Mouse (Mus musculus) adrenal gland, postnatal 36 days (tissue): ENCODE results near the gene Tex22. TPM values are rescaled to one million over a fixed set of nuclear protein-coding genes. Genes with fewer than 3 reads are reported as not detected.
A peak's percentile ranks its signal among the peaks of the same experiment; 100 is the strongest.

ENCODE experiments used
- DNase-seq, 2 experiments: peaks; one replicate each; pipeline ENCODE4 v3.0.0; 2021; ENCODE audit warnings: mixed read lengths in 1 of 2
- total RNA-seq, 2 experiments: library from RNA; stranded (reverse); gene quantifications; 2 replicates each; pipeline ENCODE4 v1.2.3; 2021

Gene Tex22
- total RNA-seq, 2 experiments from 2014 or later: 0.46 TPM; not detected in 1

DNA sequence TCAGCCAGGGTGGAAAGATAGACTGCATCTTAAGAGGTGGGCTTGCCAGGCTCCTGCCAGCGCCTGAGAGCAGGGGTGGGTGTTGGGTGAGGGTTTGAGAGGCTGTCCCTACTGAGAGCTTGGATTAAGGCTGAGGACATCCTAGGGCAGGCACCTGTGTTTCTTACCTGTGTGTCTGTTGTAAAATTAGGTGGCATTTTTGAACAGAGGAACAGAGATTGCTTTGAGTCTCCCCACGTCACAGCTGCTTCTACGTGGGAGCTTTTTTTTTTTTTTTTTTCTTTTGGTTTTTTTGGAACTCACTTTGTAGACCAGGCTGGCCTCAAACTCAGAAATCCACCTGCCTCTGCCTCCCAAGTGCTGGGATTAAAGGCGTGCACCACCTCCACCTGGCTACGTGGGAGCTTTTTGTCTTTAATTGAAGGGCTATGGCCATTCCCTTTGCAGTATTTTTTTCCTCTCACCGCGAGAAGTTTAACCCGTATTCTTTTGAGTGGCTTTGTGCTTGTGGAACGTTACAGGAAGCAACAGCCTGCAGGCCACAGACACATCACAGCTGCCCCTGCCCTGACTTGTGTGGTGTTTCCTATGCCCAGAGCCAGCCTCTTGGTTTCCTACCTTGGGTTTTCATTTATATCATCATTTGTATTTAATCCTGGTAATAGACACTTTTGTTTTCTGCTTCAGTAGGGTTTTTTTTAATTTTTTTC lies 27.1 kb downstream of the Tex22 start:
- no peak for DNase-seq

DNA sequence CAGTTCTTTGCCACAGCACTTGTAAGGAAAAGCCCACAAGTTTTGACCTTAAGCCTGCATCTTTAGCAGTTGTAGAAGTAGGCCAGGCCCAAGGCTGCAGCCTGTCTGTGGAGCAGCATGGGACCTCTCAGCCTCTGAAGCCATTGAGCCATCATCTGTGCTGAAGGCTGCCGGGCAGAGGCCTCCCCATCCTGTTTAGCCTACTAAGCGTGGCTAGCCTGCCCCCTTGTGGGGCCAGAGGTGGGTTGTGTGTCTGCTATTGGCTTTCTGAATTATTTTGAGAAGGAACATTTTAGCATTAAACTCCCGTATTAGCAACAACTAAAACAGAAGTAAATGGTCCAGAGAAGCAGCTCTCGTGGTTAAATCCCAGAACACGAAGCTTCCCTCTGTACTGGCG lies 28.2 kb downstream of the Tex22 start:
- DNase-seq: peak; percentile 83 to 84

DNA sequence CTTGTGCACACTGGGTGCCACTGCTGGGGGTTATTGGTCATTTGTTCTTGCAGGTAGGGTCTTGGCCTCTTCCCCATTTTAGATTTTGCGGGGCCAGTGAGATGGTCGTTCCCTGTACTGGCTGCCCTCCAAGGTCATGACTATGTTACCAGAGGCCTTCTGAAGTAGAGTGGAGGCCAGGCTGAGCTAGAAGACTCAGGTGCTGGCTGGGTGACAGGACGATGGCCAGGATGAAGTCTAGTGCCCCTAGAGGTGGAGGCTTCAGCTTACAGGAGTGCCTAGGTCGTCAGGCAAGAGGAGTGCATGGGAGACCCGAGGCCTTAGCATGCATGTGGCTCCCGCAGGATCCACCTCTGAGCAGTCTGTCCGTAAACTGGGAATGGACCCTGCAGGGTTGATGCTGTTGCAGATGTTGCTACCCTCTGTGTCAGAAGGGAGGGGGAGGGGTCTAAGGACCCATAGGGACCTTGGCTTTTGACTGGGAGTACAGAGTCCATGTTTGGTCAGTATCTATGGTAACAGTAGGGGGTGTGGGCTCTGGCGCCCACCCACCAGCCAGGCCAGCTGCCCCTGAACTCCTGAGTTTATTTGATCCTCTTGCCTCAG lies 29.6 kb downstream of the Tex22 start:
- DNase-seq: peak; percentile 47 to 55

DNA sequence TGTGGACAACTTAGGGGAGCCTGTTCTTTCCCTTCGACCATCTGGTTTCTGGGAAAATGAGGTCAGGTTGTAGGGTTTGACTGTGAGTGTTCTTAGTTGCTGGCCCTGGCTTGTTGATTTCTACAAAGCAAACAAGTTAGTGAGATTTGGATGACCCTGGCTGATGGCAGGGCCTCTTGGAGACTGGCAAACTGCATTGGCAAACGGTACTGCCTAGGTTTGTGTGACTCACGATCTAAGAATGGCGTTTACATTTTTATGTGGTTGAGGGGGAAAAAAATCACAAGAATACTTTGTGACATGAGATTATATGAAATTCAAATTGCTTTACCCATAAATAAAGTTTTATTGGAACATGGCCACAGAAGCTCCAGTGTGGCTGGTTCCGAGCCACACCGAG lies 32.1 kb downstream of the Tex22 start:
- peak; percentile 39 to 58 for DNase-seq

DNA sequence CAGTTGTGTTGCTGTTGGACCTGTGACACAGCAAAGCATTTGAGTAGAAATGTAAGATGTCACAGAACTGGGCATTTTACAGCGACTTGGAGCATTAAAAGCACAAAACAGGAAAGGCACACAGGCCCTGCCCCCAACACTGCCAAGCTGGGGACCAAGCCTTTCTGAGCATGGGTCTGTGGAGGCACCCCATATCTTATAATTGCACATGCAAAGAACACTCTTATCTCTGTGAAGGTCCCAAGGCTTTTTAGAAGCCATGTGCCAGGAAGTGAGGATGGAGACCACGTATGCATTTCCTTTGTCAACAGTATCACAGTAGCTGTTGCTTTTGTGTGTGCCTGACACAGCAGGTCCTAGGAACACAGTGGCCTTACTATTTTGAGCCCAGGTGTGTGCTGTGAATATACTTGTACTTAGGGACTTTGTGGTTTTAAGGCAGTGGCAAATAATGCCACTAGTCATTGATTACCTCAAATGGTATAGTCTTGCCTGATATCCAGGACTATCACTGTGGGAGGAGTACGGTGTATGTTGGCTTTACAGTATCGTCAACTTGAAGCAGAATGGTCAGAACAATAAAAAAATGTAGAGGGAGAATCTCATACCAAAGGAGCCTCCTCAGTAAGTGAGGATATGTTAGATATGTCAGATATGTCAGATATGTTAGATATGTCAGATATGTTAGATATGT lies 33.3 kb downstream of the Tex22 start:
- DNase-seq: no peak

DNA sequence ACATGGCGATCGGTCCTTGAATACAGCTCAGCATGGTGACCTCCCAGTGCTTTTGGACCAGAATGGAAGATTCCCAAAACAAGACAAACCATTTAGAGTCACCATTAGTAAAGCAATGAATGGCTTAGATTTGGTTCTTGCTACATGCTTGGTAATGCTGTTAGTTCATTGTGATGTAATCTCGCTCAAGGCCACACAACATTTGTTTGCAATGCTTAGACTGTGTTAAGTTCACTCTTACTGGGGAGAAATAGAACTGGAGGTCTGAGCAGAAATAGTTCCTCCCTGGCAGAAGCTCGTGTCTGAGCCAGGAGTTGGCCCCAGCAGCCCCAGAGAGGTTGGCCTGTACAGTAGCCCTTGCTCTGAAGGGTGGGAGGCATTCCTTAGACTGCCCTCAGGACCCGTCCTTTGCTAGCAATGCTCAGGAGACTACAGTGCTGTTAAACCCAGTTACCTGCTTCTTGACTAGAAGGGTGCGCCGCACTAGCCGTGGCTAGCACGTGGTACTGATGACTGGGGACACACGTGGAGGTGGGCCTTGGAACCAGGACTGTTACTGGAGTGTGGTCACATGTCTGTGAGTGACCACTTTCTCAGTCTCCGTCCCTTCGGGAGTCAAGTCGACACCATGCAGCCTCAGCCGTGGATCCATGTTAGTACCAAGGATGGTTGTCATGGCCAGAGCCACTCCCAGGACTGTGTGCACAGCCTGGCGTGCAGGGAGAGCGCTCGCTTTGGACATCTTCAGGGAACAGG lies 34.4 kb downstream of the Tex22 start:
- DNase-seq: no peak

DNA sequence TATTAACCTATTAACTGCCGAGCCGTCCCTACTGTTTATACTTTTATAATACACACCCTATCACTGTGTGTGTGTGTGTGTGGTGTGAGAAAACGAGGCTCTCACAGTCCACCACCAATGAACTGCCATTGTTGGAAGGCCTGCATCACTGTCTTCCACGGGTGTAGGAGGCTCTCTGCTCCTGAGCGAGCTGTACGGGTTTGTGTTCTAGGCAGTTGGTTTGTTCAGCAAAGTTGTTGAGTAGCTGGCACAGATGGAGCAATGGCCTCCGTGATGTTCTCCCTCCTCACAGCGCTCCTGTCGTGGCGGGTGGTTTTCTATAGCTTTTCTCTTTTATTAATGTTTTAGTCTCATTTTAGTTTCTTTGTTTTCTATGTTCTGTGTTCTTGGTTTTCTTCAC lies 35.5 kb downstream of the Tex22 start:
- DNase-seq: no peak

DNA sequence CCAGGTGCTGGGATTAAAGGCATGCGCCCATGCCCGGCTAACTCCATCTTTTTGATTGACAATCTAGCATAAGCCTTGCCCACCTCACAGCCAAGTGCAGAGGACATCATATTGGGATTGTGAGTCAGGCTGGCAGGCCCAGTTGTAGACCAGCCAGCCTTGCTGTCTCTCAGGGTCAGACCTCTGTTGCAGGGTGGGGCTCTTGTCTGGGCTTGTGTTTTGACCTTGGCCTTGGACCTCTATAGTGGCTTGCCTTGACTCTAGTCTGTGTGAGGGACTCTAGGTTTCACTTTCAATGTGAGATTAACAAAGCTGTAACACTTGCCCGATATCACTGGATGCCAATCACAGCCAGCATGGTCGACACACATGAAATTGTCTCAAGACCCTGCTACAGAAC lies 39.8 kb downstream of the Tex22 start:
- DNase-seq: peak; percentile 47 to 70

DNA sequence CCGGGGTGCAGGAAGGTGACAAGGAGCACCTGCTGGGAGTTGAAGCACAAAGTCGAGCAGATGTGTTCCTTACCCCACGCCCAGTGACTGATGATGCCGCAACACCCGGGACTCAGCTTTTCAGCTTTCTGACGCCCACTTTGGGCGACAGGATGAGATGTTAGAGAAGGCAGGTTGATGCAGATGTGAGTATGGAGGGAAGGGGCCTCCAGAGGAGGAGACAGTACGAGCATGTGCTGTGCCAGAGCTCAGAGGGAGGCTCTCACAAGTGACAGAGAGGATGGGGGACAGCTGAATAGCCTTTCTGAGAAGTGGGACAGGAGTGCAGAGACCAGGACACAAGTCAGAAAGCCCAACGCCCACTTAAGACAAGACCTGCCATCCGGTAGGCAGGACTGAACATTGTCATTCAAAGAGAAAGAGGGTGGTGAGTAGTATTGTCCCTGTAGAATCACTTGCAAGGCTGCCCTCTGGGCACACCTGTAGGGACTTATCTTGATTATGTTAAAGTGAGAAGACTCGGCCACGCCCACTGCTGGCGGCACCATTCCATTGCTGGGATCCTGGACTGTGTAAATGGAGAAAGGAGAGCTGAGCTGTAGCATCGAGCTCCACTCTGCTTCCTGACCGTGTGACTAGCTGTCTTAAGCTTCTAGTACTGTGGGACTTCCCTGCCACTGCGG lies 40.7 kb downstream of the Tex22 start:
- DNase-seq: no peak

DNA sequence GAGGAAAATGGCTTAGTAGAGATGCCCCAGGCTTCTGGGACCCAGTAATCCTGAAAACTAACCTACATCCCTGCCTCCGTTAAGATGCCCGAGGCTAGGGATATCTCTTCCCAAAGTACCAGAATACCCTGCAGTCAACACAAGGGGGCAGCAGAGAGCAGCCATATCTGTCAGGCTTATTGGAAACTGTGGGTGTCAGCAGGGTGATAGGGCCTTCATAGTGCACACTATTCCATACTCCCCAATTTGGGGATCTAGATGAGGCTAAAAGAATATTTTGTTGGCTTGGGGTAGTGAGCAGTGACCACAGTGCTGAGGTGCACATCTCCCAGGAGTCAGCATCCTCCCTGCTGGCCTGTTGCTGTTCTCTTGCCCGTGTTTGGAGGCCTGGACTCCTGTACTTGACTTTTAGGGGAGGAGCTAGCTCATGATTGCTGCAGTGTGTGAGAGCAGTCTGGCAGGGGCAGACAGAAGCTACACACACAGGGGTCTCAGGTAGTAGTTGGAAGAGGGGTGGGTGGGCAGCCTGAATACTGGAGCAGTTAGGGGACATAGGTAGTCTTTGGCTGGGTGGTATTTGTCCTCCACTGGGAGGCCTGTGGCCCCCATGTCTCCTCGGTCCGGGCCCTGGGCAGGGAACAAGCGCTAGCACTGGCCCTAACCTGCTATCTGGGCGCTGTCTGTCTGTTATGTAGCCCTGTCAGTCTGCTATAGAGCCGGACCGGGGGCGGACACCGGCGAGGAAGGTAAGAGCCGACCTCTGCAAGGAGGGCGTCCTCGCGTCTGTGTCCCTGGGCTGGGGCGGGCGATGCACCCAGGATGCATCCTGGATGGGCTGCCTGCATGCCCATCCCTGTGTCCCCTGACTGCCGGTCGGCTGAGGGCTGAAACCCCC lies 45.5 kb downstream of the Tex22 start:
- DNase-seq: peak; percentile 85 to 89

DNA sequence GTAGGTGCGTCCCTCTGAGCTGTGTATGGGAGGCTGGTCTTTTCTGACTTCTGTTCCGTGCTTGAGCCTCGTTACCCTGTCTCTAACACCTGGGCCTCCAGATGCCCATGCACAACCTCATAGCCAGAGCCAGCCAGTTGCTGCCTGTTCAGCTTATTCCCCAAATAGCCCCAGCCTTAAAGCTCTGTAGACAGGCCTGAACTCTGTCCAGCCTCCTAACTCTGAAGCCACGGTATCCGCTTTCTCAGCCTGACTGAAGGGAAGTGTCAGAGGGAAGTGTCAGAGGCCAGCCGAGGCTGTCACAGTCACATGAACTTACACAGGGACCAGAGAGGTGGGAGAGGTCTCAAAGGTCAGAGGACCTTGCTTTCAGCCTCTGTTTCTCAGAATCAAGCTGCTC lies 50.4 kb downstream of the Tex22 start:
- DNase-seq: no peak

DNA sequence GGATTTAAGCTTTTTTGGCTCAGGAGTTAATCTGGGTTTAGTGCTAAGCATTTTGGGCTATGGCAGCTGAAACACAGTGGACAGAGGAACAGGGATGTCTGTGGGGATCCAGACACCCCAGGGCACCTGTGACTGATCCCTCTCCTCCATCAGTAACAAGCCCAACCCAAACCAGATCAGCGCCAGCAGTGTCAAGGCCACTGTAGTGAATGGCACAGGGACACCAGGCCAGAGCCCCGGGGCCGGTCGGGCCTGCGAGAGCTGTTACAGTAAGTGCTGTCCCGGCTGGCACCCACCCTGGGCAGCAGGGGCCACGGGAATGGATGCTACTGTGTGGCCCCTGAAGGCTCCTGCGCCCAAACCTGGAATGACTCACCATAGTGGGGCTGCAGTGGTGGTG lies 56.4 kb downstream of the Tex22 start:
- DNase-seq: peak in 1 of 2 experiments; percentile 40

DNA sequence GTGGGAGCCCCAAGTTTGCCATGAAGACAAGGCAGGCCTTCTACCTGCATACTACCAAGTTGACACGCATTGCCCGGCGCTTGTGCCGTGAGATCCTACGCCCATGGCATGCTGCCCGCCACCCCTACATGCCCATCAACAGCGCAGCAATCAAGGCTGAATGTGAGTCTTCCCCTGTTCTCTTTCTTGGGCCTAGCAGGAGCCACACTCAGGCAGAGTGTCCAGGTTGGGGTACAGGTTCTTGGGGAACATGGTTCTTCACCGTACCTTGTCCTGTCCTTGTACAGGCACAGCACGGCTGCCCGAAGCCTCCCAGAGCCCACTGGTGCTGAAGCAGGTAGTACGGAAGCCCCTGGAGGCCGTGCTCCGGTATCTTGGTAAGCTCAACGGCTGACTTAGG lies 57.3 kb downstream of the Tex22 start:
- no peak for DNase-seq

DNA sequence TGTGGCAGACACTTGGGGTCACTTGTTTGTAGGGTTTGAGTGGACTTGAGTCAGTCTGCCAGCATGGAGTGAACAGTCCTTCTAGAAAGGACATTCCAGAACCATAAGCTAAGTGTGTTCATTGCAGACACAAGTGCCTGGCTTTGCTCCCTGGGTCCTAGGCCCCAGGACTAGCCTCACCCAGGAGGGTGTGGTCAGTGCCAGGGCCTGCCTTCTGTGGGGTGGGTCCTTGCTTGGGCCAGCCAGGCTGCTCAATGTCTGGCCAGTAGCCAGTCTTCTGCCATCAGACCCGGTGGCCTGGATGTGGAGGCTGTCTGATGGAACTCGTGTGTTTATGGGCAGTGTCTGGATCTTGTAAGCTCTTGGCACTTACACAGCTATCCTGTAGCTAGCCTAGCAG lies 58.3 kb downstream of the Tex22 start:
- peak in 1 of 2 experiments; percentile 57 for DNase-seq

DNA sequence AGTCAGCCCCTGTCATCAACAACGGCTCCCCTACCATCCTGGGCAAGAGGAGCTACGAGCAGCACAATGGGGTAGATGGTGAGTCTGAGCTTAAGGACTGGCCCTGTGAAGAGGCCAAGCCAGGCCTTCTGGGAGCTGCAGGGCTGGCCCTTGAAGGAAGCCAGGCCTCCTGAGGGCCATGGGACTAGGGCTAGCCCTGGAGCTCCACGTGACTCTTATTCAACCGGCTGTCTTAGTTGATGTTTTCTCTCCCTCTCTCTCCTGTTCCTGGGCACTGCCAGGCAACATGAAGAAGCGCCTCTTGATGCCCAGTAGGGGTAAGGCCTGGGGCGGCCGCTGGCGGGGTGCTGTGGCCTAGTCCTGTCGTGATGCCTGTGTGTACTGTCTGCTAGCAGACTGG lies 59.0 kb downstream of the Tex22 start:
- DNase-seq: no peak

DNA sequence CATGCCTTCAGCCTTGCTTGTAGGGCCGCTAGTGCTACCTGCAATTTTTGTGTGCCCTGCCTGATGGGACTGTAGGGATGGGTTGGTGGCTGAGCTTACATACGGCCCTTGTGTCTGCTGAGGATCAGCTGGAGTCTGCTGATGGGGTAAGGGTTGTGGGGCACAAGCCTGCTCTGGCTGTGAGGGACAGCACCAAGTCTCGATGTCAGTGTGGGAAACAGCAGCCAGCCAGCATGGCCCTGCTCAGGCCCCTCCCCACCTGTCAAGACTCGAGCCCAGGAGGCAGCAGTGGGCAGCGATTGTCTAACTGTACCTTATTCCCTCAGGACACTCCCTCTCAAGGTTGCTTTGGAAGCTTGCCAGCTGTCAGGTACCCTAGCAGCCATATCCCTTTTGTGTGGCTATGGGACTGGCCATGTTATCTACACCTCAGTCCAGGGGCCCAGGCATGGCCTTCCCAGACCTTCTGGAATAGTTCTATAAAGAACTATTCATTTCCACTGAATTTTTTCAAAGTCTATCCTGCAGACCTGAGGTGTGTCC lies 59.6 kb downstream of the Tex22 start:
- DNase-seq: no peak

DNA sequence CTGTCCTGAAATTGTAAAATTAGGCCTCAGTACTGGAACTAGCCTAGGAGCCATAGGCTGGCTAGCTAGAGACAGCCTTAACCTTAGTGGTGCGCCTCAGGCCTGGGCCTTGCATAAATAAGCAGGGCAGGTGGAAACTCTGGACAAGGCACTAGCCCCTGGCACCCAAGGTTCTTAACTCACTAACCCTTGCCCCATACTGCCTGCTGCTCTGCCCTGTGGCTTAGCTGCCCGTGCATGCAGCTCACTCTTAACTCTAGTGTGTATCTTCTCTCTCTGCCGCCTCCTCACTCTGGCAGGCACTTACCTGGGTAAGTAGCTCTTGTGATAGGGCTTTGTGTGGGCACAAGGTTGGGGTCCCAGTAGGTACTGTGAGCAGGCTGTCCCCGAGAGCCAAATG lies 60.2 kb downstream of the Tex22 start:
- DNase-seq: no peak

DNA sequence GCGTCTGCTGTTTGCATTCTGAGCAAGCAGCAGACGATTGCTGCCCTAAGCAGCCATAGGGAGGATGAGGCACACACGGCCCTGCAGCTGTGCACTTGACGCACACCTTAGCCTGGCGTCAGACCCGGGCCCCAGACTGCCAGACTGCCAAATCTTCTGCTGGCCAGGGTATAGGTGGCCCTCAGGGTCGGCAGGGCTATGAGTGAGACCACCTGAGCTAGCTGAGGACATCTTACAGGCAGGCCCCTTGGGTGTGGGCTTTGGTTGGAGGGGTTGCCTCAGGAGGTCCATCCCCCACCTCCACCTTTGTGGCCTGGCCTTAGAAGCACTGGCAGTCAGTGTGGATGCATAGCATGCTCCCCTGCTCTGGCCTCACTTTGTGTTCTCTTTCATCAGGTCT lies 61.1 kb downstream of the Tex22 start:
- no peak for DNase-seq

DNA sequence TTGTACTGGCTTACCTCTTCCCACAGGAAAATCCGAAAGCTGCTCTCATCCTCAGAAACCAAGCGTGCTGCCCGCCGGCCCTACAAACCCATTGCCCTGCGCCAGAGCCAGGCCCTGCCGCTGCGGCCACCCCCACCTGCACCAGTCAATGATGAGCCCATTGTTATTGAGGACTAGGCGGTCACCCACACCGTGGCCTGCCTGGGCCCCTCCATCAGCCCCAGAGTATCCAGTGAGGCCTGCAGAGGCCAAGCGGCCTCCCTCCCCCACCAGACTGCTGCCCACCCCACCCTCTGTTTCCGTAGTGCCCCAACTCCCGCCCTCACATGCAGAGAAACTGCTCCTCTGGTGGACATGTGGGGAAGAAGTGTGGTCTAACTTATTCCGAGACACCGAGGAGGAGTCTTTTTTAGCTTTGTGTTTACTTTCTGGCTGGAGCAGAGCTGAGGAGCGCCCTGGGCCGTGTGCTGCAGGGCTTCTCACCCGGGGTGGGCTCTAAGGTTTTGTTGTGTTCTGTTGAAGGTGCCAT lies 62.3 kb downstream of the Tex22 start:
- no peak for DNase-seq
